Mouse (Mus musculus): ENCODE measurements around the gene Vwa1. TPM values are rescaled to one million over a fixed set of nuclear protein-coding genes. Genes with fewer than 3 reads are reported as not detected.
A peak's percentile ranks its signal among the peaks of the same experiment; 100 is the strongest.

The Vwa1 gene
- polyA plus RNA-seq, 1 experiment from 2014 or later: 12.2 TPM

DNA sequence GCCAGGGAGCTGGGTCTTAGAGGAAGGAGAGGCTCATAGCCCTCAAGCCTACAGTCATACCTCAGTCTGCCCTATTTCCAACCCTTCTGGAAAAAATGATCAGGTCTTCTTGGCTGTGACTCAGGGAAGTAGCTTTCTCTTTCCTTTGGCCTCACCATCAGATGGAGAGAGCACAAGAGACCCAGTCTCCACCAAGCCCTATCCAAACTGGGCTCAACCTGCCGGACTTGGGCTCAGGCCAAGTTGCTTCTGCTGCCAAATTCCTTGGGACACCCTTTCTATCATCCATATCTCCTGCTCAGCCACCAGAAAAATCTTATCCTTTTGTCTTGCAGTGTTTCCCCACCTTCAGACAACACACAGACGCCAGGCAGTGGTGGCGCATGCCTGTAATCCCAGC lies 1.4 kb upstream of the Vwa1 start:
- no peak for DNase-seq (ENCODE audit: low spot score)
- Histone ChIP-seq H3K9me3 (replicated peaks) (no peaks in the 10 kb centered on the region), H3K4me1 (peaks cover 49% of the 10 kb centered on the region), H3K36me3 (no peaks in the 10 kb centered on the region), H3K4me3 (no peak overlapping the region), H3K27me3 (ENCODE audit: low read depth, poor library complexity, severe bottlenecking) (peaks cover 52% of the 10 kb centered on the region), H3K27ac (replicated peaks) (peak overlapping the region; percentile 2; the same call in 1 of the 2 replicates)
- WGBS: 85% methylated on average over 3 of the region's 3 CpGs

DNA sequence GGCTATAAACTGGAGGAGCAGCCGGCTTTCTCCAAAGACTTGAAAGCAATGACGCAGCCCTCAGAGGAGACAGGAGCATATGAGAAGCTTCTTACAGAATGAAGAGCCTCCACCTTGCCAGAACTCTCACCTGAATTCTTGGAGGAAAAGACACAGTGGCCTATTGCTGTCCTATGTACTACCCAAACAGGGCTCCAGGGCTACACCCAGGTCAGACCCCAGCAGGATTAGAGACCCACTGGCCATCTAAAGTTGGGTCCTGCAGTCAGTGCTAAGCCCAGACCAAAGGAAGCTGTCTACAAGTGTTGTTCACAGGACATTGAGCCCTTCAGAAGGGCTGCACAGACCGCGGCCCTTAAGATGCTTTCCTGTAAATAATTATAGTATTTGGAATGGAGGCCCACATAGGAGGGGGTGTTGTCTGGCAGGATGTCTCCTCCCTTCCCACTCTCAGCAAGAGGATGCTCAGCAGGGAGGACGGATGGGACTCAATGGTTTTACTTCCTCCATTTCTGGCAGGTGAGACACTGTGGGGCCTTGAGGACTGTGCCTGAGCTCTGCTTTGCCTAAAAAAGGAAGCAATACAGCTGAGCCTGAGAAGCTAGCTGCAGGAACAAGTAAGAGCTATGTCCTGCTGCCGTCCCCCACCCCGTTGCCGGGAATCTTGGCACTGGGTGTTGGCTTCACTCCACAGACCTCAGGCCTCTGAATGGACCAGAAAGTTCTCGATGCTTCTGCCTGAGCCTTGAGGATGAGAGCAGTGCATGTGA lies 658 bp upstream of the Vwa1 start:
- Histone ChIP-seq H3K4me3 (peak overlapping the region; percentile 54), H3K4me1 (peaks cover 54% of the 10 kb centered on the region), H3K36me3 (no peaks in the 10 kb centered on the region), H3K9me3 (replicated peaks) (no peaks in the 10 kb centered on the region), H3K27me3 (ENCODE audit: low read depth, poor library complexity, severe bottlenecking) (peaks cover 57% of the 10 kb centered on the region), H3K27ac (replicated peaks) (peak overlapping the region; percentile 2; the same call in 1 of the 2 replicates)
- WGBS: 68% methylated on average over 9 of the region's 9 CpGs
- no peak for DNase-seq (ENCODE audit: low spot score)

DNA sequence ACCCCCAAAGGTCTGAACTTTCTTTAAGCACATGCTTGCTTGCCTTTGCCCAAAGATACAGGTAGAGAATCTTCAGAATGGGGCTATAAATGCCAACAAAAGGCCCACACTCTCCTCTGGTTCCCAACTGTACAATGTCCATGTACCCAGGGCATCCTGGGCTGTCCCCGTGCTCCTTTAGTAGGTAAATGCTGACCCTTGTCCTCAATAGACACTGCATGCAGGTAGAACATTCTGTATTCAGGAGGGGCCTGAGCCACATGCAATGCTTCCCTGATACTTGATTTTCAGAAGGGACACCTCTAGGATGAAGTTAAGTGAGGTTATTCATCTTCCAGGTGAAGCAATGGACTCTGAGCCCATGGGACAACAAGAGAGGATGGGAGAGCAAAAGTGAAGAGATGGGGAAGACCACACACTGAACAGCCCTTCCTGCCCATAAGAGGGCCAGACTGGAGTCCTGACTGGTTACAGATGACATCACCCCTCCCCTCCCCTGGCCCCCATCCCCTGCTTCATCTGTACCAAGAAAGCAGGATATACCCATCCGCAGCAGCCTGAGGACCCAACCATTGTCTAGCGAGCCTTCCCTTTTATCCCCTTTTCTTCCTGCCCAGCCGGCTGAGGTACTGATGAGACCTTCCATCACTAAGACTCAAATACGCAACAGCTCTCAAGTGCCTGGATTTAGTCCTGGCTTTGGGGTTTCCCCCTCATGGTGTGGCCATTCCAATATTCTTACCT lies 991 bp downstream of the Vwa1 start:
- H3K4me1 ChIP-seq: peaks cover 62% of the 10 kb centered on the region
- WGBS: 32% methylated on average over 5 of the region's 5 CpGs
- H3K9me3 ChIP-seq (replicated peaks): no peaks in the 10 kb centered on the region
- H3K27me3 ChIP-seq (ENCODE audit: low read depth, poor library complexity, severe bottlenecking): peaks cover 57% of the 10 kb centered on the region
- no peak for DNase-seq (ENCODE audit: low spot score)
- H3K36me3 ChIP-seq: no peaks in the 10 kb centered on the region
- no peak overlapping the region; the same call in 1 of the 2 replicates for H3K27ac ChIP-seq (replicated peaks)
- H3K4me3 ChIP-seq: peak overlapping the region; percentile 54

DNA sequence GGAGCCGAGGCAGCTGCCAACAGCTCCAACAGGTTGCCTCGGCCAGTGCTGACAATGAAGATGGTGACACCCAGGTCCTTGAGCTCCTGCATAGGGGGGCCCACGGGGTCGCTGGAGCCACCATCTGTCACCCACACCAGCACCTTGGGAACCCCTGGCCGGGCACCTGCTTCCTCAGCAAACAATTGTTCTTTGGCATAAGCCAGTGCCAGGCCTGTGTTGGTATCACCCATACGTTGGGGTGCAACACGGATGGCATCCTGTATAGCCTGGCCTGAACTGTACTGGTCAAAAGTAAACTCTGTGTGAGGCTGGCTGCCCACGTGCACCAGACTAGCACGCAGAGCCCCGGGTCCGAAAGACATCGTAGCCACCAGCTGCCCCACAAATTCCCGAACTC lies 1.7 kb downstream of the Vwa1 start:
- Histone ChIP-seq H3K27ac (replicated peaks) (no peak overlapping the region), H3K27me3 (ENCODE audit: low read depth, poor library complexity, severe bottlenecking) (peaks cover 57% of the 10 kb centered on the region), H3K9me3 (replicated peaks) (no peaks in the 10 kb centered on the region), H3K4me1 (peaks cover 60% of the 10 kb centered on the region), H3K4me3 (no peak overlapping the region), H3K36me3 (no peaks in the 10 kb centered on the region)
- no peak for DNase-seq (ENCODE audit: low spot score)
- WGBS: 91% methylated on average over 13 of the region's 13 CpGs

DNA sequence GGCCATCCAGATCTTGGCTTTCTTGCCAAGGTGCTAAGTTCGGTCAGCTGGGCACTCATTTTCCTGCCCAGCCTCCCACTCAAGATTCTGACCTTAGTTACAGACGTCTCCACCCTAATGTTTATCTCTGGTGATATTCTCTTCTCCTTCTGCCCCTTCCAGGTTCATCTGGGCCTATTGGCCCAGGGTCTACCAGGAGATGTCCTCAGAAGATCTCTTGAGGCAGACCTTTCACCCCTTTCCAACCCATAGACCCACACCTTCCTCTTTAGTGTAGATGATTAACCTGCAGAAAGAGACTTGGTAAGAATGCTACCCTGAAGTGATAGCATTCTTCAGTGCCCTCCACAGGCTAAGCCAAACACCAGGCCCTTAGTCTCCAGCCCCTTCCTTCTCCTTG lies 2.8 kb downstream of the Vwa1 start:
- DNase-seq (ENCODE audit: low spot score): no peak

DNA sequence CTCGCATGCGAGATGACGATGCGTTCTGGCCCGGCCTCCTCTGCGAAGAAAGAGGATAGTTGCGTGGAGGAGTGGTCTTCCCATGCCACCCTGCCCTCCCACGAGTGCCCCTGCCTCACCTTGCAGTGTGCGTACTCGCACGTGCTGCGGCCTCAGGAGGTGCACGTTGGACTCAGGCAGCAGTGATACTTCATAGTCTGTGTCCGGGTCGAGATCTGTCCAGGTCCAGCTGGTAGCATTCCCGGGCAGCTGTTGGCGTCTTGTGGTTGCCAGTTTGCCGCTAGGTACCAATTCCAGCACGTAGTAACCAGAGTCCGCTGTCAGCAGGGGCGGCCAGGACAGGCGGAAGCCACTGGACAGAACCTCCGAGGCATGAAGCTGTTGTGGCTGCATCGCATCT lies 3.9 kb downstream of the Vwa1 start:
- WGBS: 45% methylated on average over 24 of the region's 24 CpGs
- DNase-seq (ENCODE audit: low spot score): peak; percentile 13
- H3K4me3 ChIP-seq: peak overlapping the region; percentile 61
- H3K27me3 ChIP-seq (ENCODE audit: low read depth, poor library complexity, severe bottlenecking): peaks cover 53% of the 10 kb centered on the region
- peak overlapping the region; percentile 91 for H3K27ac ChIP-seq (replicated peaks)
- H3K9me3 ChIP-seq (replicated peaks): no peaks in the 10 kb centered on the region
- peaks cover 40% of the 10 kb centered on the region for H3K4me1 ChIP-seq
- H3K36me3 ChIP-seq: no peaks in the 10 kb centered on the region

More for the DNA sequence above, 2.8 kb downstream of the Vwa1 start:
- no peaks in the 10 kb centered on the region for H3K9me3 ChIP-seq (replicated peaks)
- H3K27ac ChIP-seq (replicated peaks): no peak overlapping the region
- H3K36me3 ChIP-seq: no peaks in the 10 kb centered on the region
- peaks cover 49% of the 10 kb centered on the region for H3K4me1 ChIP-seq
- WGBS: 87% methylated on average over 2 of the region's 2 CpGs
- no peak overlapping the region for H3K4me3 ChIP-seq
- peaks cover 57% of the 10 kb centered on the region for H3K27me3 ChIP-seq (ENCODE audit: low read depth, poor library complexity, severe bottlenecking)

DNA sequence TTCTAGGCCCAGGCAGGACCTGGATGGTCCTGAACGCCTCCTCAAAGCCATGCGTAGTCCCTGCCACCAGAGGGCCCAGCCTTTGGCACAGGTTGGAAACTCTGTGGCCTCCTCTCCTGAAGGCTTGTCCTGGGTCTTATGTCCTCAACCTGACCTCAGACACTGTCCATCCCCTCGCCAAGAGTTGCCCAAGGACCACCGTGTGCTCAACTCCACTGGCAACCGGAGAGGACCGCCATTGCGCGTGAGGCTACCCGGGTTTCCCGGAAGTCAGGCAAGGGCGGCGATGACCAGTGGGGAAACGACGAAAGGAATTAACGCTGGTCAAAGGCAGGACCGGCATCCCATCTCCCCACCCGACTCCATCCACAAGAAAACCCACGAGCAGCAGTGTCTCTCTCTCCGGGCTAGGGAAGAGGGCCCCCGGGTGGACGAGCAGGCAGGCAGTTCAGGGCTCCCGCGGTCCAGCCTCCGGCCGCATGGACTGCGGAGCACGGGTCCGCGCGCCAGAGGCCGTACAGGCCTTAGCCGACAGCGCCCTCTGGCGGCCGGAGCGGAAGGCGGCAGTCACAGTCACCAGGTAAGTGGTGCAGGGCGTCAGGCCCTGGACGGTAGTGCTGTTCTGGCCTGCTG lies 4.5 kb downstream of the Vwa1 start:
- Histone ChIP-seq H3K4me3 (peak overlapping the region; percentile 61), H3K27me3 (ENCODE audit: low read depth, poor library complexity, severe bottlenecking) (peaks cover 46% of the 10 kb centered on the region), H3K4me1 (peaks cover 34% of the 10 kb centered on the region), H3K36me3 (no peaks in the 10 kb centered on the region), H3K9me3 (replicated peaks) (no peaks in the 10 kb centered on the region), H3K27ac (replicated peaks) (peak overlapping the region; percentile 91)
- DNase-seq (ENCODE audit: low spot score): peak; percentile 91
- under 1% methylated on average over 37 of the region's 39 CpGs for WGBS

DNA sequence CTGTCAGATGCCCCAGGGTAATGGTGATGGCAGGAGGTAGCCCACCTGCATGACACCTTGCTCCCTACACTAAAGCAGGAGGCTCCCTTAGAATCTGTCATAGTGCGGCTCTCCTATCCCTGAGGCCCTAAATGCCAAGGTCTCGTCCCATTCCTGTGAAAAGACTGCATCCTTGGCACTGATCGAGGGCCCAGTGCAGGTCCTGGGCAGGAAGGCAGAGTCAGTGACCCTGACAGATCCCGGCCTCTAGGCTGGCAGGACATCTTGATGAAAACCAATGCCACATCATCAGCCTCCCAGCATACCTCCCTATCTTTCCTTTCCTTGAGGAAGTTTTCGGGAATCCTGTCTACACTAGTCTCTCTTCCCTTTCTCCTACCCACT lies 5.0 kb downstream of the Vwa1 start:
- WGBS: 64% methylated on average over 5 of the region's 5 CpGs
- Histone ChIP-seq H3K9me3 (replicated peaks) (no peaks in the 10 kb centered on the region), H3K27ac (replicated peaks) (peak overlapping the region; percentile 91), H3K36me3 (no peaks in the 10 kb centered on the region), H3K27me3 (ENCODE audit: low read depth, poor library complexity, severe bottlenecking) (peaks cover 41% of the 10 kb centered on the region), H3K4me3 (peak overlapping the region; percentile 61), H3K4me1 (peaks cover 28% of the 10 kb centered on the region)
- no peak for DNase-seq (ENCODE audit: low spot score)

DNA sequence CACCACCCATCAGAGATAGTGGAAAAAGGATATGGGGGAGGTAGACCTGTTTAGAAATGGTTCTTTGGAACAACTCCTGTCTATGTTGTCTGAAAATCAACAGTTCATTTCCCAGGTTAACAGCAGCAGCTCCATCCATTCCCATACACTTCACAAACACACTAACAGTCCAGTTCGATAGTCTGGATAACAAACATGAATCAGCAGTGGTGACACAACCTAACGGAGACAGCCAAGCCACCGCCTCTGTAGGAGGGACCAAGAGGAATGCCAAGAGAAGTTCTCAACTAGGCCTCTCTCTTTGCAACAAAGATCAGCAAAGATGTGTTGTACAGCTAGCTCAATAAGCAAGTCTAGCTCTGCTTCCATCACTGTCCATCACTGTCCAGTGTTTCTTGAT lies 12.1 kb downstream of the Vwa1 start:
- Histone ChIP-seq H3K9me3 (replicated peaks) (no peaks in the 10 kb centered on the region), H3K27me3 (ENCODE audit: low read depth, poor library complexity, severe bottlenecking) (no peaks in the 10 kb centered on the region), H3K36me3 (peaks cover 10% of the 10 kb centered on the region), H3K27ac (replicated peaks) (no peak overlapping the region), H3K4me1 (peaks cover 35% of the 10 kb centered on the region), H3K4me3 (peak overlapping the region; percentile 77; the same call in 1 of the 2 replicates)
- no peak for DNase-seq (ENCODE audit: low spot score)
- WGBS: 90% methylated on average over 3 of the region's 3 CpGs

DNA sequence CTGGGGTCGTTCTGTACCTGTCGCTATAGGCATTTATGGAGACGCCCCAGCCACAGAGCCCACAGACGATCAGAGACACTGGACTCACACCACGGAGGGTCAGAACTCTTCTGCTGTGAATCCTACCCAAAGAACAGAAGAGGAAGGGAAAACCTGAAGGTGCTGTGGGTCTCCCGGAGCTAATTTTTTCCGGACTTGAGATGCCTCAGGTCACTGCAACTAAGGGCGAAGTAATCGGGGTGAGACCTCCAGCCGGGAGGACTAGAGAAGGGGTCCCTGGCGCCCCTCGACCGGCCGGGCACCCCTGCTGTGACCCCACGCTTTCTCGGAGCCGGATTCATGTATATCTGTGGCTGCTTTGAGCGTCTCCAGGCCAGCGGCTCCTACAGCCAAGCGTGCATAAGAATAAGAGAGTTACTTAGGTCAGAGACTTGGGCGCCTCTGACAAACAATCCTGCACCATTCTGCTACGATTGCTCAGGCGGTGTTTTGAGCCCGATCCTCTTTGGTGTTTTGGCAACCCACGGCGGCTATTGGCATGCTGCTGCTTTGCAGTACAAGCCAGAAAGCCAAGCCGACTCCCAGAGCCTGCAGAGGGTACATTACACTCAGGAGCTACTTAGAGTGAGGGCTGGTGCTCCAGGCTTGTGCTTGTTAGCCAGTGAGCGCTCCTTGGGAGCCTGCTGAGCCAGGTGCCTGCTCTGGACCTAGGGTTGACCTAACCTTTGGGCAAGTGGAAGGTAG lies 13.0 kb downstream of the Vwa1 start:
- peak overlapping the region; percentile 77 for H3K4me3 ChIP-seq
- 3% methylated on average over 28 of the region's 28 CpGs for WGBS
- peaks cover 35% of the 10 kb centered on the region for H3K4me1 ChIP-seq
- H3K27me3 ChIP-seq (ENCODE audit: low read depth, poor library complexity, severe bottlenecking): no peaks in the 10 kb centered on the region
- no peaks in the 10 kb centered on the region for H3K9me3 ChIP-seq (replicated peaks)
- H3K27ac ChIP-seq (replicated peaks): peak overlapping the region; percentile 84
- peaks cover 18% of the 10 kb centered on the region for H3K36me3 ChIP-seq
- DNase-seq (ENCODE audit: low spot score): no peak

DNA sequence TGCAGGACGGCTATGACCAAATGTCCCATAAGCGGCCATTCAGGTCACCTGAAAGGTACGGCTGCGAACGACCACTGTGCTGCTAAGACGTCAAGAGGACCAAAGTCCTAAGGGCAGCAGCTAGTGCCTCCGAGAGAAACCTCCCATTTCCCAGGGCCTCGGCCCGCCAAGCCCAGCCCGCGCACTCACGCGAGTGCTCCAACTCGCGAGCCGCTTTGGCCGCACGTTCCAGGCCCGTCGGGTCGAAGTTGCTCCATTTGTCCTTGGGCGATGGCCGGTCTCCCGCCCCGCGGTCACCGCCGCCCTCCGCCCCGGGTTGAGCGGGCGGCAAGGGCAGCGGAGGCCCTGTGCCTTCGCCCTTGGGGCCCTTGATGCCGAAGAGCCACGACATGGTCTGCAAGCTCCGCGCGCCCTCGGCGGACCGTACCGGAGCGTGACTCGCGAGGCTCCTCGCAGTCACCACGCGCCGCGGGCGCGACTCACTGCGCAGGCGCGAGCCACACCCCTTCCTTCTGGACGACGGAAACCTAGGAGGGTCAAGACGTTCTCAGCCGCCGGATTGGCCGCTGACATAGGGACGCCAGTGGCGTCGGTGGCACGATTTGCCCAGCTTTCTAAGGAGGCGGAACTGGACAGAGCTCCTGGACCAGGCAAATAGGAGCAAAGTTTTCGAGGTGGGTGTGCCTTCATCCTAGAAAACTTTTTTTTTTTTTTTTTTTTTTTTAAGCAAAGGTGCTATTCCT lies 13.7 kb downstream of the Vwa1 start, which contains the start of gene Atad3a:
Gene Atad3a (minus strand): TSS at position 481 of the 743 bp plus-strand sequence.
- peaks cover 35% of the 10 kb centered on the region for H3K4me1 ChIP-seq
- WGBS: under 1% methylated on average over 68 of the region's 68 CpGs
- H3K27ac ChIP-seq (replicated peaks): peak within 1 kb of the TSS; percentile 84
- peaks cover 26% of the 10 kb centered on the region for H3K36me3 ChIP-seq
- H3K27me3 ChIP-seq (ENCODE audit: low read depth, poor library complexity, severe bottlenecking): no peaks in the 10 kb centered on the region
- H3K4me3 ChIP-seq: peak within 1 kb of the TSS; percentile 77
- no peaks in the 10 kb centered on the region for H3K9me3 ChIP-seq (replicated peaks)
- DNase-seq (ENCODE audit: low spot score): peak; percentile 97

Measured in midbrain, embryonic 10.5 days (tissue).